Mouse (Mus musculus) midbrain, embryonic 16.5 days (tissue): ENCODE measurements at regions not wholly inside any gene's neighbourhood (a gene's known extent, or its start where the extent isn't known, plus 50 kb on each side); places are given as distances from the start of the nearest gene placed in this dataset.
A peak's percentile ranks its signal among the peaks of the same experiment; 100 is the strongest.

Source experiments
- ATAC-seq: fragments of 200-750 bp; cut with Nextera tagmentation; 2 replicates; pipeline ENCODE4 v1.8.0; 2017; ENCODE audit warnings: moderate TSS enrichment
- H3K27ac ChIP-seq: fragments of 300-500 bp; sonication (generic); 2 replicates; pipeline ENCODE4 v1.5.1; 2014; ENCODE audit warnings: mild to moderate bottlenecking, low read length, mixed read lengths
- H3K27me3 ChIP-seq: fragments of 300-500 bp; sonication (generic); 2 replicates; pipeline ENCODE4 v1.6.1; 2014; ENCODE audit warnings: low read depth, low read length, mixed read lengths; ENCODE audit not compliant: control insufficient read depth, insufficient read depth
- H3K36me3 ChIP-seq: fragments of 300-500 bp; sonication (generic); 2 replicates; pipeline ENCODE4 v1.6.1; 2014; ENCODE audit warnings: mild to moderate bottlenecking, low read length, moderate library complexity, mixed read lengths; ENCODE audit not compliant: control insufficient read depth, insufficient read depth
- H3K4me1 ChIP-seq: fragments of 300-500 bp; sonication (generic); 2 replicates; pipeline ENCODE4 v1.6.1; 2014; ENCODE audit warnings: mild to moderate bottlenecking, low read length, mixed read lengths; ENCODE audit not compliant: control insufficient read depth, insufficient read depth
- H3K4me2 ChIP-seq: fragments of 300-500 bp; sonication (generic); 2 replicates; pipeline ENCODE4 v1.6.1; 2014; ENCODE audit warnings: mild to moderate bottlenecking, low read length, mixed read lengths
- H3K4me3 ChIP-seq: fragments of 300-500 bp; sonication (generic); 2 replicates; pipeline ENCODE4 v1.5.1; 2014; ENCODE audit warnings: low read depth, mild to moderate bottlenecking, low read length, moderate library complexity, mixed read lengths
- H3K9ac ChIP-seq: fragments of 300-500 bp; sonication (generic); 2 replicates; pipeline ENCODE4 v1.6.1; 2014; ENCODE audit warnings: low read depth, low read length, mixed read lengths
- H3K9me3 ChIP-seq: fragments of 300-500 bp; sonication (generic); replicated peaks from 2 replicates; pipeline ENCODE4 v1.6.1; 2014; ENCODE audit warnings: mild to moderate bottlenecking, low read length, mixed read lengths; ENCODE audit not compliant: control insufficient read depth, poor library complexity, severe bottlenecking
- WGBS: fragments of 180-500 bp; shearing (Covaris S2); extraction: QIAGEN DNeasy Blood & Tissue Kit; methylation state at CpG from one replicate; pipeline ENCODE4 v1.1.7; 2014; 5-methylcytosine and 5-hydroxymethylcytosine counted together

DNA sequence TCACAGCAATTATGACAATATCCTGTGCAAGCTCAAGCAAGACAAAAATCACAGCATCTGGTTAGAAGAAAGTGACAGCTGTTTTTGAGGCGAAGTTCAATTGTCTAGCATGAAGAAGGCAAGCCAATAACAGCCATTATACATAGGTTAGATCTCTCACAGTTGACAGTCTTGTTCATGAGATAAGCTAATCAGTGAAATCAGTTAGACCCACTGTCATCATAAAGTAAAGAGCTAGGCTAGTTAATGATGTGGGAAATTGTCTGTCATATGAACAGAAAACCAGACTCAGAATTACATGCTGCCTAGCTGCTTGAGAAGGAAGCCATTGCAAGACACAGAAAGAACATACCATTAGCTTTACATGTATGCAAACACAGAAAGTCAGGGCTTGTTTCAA lies 470.2 kb upstream of the 5930422O12Rik start:
- no peak overlapping the region for H3K4me3 ChIP-seq
- no peak overlapping the region for H3K27ac ChIP-seq
- no peaks in the 10 kb centered on the region for H3K27me3 ChIP-seq
- H3K9me3 ChIP-seq, result no peaks in the 10 kb centered on the region; the same call in 1 of the 2 replicates
- no peak for ATAC-seq
- H3K4me2 ChIP-seq, result no peak overlapping the region
- WGBS, result 71% methylated on average over 1 of the region's 1 CpGs
- no peaks in the 10 kb centered on the region for H3K36me3 ChIP-seq
- no peak overlapping the region for H3K9ac ChIP-seq
- H3K4me1 ChIP-seq, result no peaks in the 10 kb centered on the region

- WGBS, result 60% methylated on average over 4 of the region's 4 CpGs
- peak; percentile 64 for ATAC-seq
- Histone ChIP-seq H3K9me3 (no peaks in the 10 kb centered on the region; the same call in 1 of the 2 replicates), H3K27ac (no peak overlapping the region), H3K4me1 (no peaks in the 10 kb centered on the region), H3K36me3 (no peaks in the 10 kb centered on the region), H3K27me3 (no peaks in the 10 kb centered on the region), H3K9ac (no peak overlapping the region), H3K4me3 (no peak overlapping the region), H3K4me2 (no peak overlapping the region)
Observed at GRCm38 (mm10) chr8:32958855-32959254, 469.7 kb upstream of the 5930422O12Rik start.

GRCm38 (mm10) chr8:32959326-32960064 lies 469.0 kb upstream of the 5930422O12Rik start:
- no peak overlapping the region for H3K27ac ChIP-seq
- 51% methylated on average over 12 of the region's 12 CpGs for WGBS
- peak; percentile 86 for ATAC-seq

GRCm38 (mm10) chr8:32990216-32990615 lies 438.3 kb upstream of the 5930422O12Rik start:
- H3K4me3 ChIP-seq, result no peak overlapping the region
- H3K27me3 ChIP-seq, result no peaks in the 10 kb centered on the region
- WGBS, result 89% methylated on average over 3 of the region's 3 CpGs
- H3K4me1 ChIP-seq, result no peaks in the 10 kb centered on the region
- no peak overlapping the region for H3K4me2 ChIP-seq
- no peak for ATAC-seq
- H3K27ac ChIP-seq, result no peak overlapping the region
- H3K9me3 ChIP-seq, result no peaks in the 10 kb centered on the region
- H3K36me3 ChIP-seq, result no peaks in the 10 kb centered on the region
- H3K9ac ChIP-seq, result no peak overlapping the region

More at GRCm38 (mm10) chr8:32959326-32960064, 469.0 kb upstream of the 5930422O12Rik start:
- no peaks in the 10 kb centered on the region for H3K36me3 ChIP-seq
- no peak overlapping the region for H3K9ac ChIP-seq
- H3K4me2 ChIP-seq, result no peak overlapping the region
- no peaks in the 10 kb centered on the region; the same call in 1 of the 2 replicates for H3K9me3 ChIP-seq
- H3K4me1 ChIP-seq, result no peaks in the 10 kb centered on the region
- no peak overlapping the region for H3K4me3 ChIP-seq
- no peaks in the 10 kb centered on the region for H3K27me3 ChIP-seq

GRCm38 (mm10) chr8:33003967-33004564 lies 424.4 kb upstream of the 5930422O12Rik start:
- Histone ChIP-seq H3K4me2 (no peak overlapping the region), H3K4me1 (peaks cover 9% of the 10 kb centered on the region), H3K9me3 (no peaks in the 10 kb centered on the region), H3K9ac (no peak overlapping the region), H3K27me3 (no peaks in the 10 kb centered on the region), H3K36me3 (no peaks in the 10 kb centered on the region), H3K27ac (no peak overlapping the region), H3K4me3 (no peak overlapping the region)
- peak; percentile 50; the same call in 1 of the 2 replicates for ATAC-seq
- 21% methylated on average over 7 of the region's 7 CpGs for WGBS

- peak; percentile 88 for ATAC-seq
- no peaks in the 10 kb centered on the region for H3K36me3 ChIP-seq
- WGBS, result 20% methylated on average over 2 of the region's 2 CpGs
- H3K9ac ChIP-seq, result no peak overlapping the region
- H3K27ac ChIP-seq, result no peak overlapping the region
- H3K4me2 ChIP-seq, result no peak overlapping the region
- peaks cover 9% of the 10 kb centered on the region for H3K4me1 ChIP-seq
- H3K9me3 ChIP-seq, result no peaks in the 10 kb centered on the region
- H3K27me3 ChIP-seq, result no peaks in the 10 kb centered on the region
- no peak overlapping the region for H3K4me3 ChIP-seq
Observed at GRCm38 (mm10) chr8:33004570-33004969, 423.9 kb upstream of the 5930422O12Rik start.

GRCm38 (mm10) chr8:33010106-33010505 lies 418.4 kb upstream of the 5930422O12Rik start:
- no peak for ATAC-seq
- Histone ChIP-seq H3K4me3 (no peak overlapping the region), H3K4me1 (no peaks in the 10 kb centered on the region)

DNA sequence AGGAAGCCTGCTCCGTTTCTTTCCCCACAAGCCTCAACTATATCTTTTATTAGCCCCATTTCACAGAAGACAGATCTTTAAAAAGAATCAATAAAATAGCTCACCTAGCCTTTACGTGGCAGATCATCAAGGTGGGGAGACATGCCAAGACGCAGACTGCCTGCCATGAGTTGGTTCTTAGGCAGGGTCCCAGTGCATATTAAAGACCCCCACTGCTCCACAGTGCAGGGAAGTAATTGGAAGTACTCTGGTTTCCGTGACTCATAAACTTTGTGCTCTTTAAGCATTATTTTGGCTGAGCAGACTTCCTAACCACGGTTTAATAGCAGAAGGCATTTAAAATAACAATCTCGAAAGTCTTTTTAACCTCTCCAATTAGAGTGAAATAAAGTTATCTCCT lies 415.7 kb upstream of the 5930422O12Rik start:
- Histone ChIP-seq H3K36me3 (no peaks in the 10 kb centered on the region), H3K27ac (no peak overlapping the region), H3K9ac (no peak overlapping the region), H3K4me2 (no peak overlapping the region), H3K9me3 (no peaks in the 10 kb centered on the region), H3K4me1 (no peaks in the 10 kb centered on the region), H3K4me3 (no peak overlapping the region), H3K27me3 (no peaks in the 10 kb centered on the region)
- ATAC-seq, result no peak
- WGBS, result 84% methylated on average over 6 of the region's 6 CpGs

More at GRCm38 (mm10) chr8:33010106-33010505, 418.4 kb upstream of the 5930422O12Rik start:
- H3K9ac ChIP-seq, result no peak overlapping the region
- H3K27ac ChIP-seq, result no peak overlapping the region
- no peaks in the 10 kb centered on the region for H3K9me3 ChIP-seq
- H3K4me2 ChIP-seq, result no peak overlapping the region
- H3K27me3 ChIP-seq, result no peaks in the 10 kb centered on the region
- no peaks in the 10 kb centered on the region for H3K36me3 ChIP-seq

GRCm38 (mm10) chr8:33015861-33016260 lies 412.6 kb upstream of the 5930422O12Rik start:
- Histone ChIP-seq H3K9me3 (no peaks in the 10 kb centered on the region), H3K4me3 (no peak overlapping the region), H3K4me1 (no peaks in the 10 kb centered on the region), H3K9ac (no peak overlapping the region), H3K27ac (no peak overlapping the region), H3K4me2 (no peak overlapping the region), H3K27me3 (no peaks in the 10 kb centered on the region), H3K36me3 (no peaks in the 10 kb centered on the region)
- 76% methylated on average over 3 of the region's 3 CpGs for WGBS
- ATAC-seq, result no peak
